Mouse (Mus musculus) kidney, adult 2 months (tissue): ENCODE results near the gene Slc10a4.
"Not testable (repeated sequence)": the region's sequence is repeated elsewhere in the genome, so short reads cannot be mapped to it uniquely, and the experiment has no call there.

Experiments used
- CTCF ChIP-seq: fragments of 200-500 bp; conservative IDR thresholded peaks from 2 replicates; pipeline ENCODE4 v1.5.1; 2011; ENCODE audit warnings: low read depth, mild to moderate bottlenecking, control low read depth, low read length, moderate library complexity, mixed read lengths; ENCODE audit not compliant: insufficient read depth, insufficient read length
- POLR2A ChIP-seq: fragments of 200-500 bp; IDR thresholded peaks from one replicate; pipeline ENCODE4 v1.6.1; 2011; ENCODE audit warnings: low read depth, low read length, control low read depth

- TF ChIP-seq CTCF, POLR2A: not testable (repeated sequence)
Measured at GRCm38 (mm10) chr5:73011806-73012205, 5.1 kb downstream of the Slc10a4 start.
